Mouse (Mus musculus) cortical plate, adult 2 months (tissue): ENCODE data around the gene Olfr370.

Source experiments
- CTCF ChIP-seq: fragments of 200-500 bp; IDR thresholded peaks from 2 replicates; pipeline ENCODE4 v1.5.1; 2011; ENCODE audit warnings: mild to moderate bottlenecking, control low read depth, low read length; ENCODE audit not compliant: insufficient read depth; ENCODE audit errors: extremely low read depth
- POLR2A ChIP-seq: fragments of 200-500 bp; IDR thresholded peaks from 2 replicates; pipeline ENCODE4 v1.6.1; 2011; ENCODE audit warnings: mild to moderate bottlenecking, low read length, control low read depth; ENCODE audit not compliant: insufficient read depth; ENCODE audit errors: extremely low read depth

DNA sequence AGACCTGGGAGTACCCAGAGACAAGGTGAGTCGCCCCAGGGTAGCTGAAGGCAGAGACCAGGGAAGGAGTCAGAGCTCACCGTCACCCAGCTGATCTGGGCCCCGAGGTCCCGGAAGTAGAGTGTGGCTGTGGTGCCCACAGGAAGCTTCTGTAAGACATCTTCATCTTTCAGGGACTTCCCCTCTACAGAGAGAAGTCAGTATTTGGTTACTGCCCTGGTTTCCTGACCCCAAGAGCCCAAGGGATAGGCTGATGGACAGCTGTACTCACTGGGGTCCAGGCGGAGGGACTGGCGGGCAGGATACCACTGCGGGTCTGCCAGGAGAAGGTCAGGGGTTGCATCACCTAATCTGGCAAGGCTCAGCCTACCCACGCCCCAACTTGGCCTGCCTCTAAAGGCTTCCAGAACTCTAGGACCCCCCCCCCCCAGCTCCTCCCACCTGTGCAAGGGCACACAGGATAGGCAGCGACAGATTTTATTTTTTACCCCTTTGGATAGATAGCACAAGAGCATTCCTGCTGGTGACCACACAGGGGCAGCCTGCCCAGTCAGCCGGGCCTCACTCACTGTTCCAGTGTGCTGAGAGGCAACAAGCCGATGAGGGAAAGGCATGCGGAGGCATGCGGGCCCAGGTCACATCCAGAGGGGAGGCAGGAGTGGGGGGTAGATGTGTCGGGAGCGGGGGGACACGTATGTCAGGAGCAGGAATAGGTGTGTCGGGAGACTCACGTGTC is 37.7 kb downstream of the Olfr370 start:
- TF ChIP-seq CTCF = no peak
- TF ChIP-seq POLR2A = no peak
